Mouse (Mus musculus) CH12.LX (cell line): Measurements from ENCODE around the gene BC067074.

Experiments used
- CHD2 ChIP-seq: IDR thresholded peaks from 2 replicates; pipeline ENCODE4 v1.6.1; 2011; ENCODE audit warnings: low read length, improper control_type of control experiment
- CTCF ChIP-seq, 2 experiments: IDR thresholded peaks in 1 of 2; conservative IDR thresholded peaks in 1 of 2; 2 replicates each; pipeline ENCODE4 v1.5.1; 2011 to 2012; ENCODE audit warnings: low read depth in 2 of 2, low read length in 2 of 2, improper control_type of control experiment in 1 of 2, inconsistent platforms in 1 of 2, mild to moderate bottlenecking in 1 of 2, moderate library complexity in 1 of 2
- EP300 ChIP-seq: IDR thresholded peaks from 2 replicates; pipeline ENCODE4 v1.6.1; 2011; ENCODE audit warnings: low read length, improper control_type of control experiment
- ETS1 ChIP-seq: conservative IDR thresholded peaks from 2 replicates; pipeline ENCODE4 v1.6.1; 2012; ENCODE audit warnings: low read depth, mild to moderate bottlenecking, inconsistent platforms, low read length, improper control_type of control experiment, moderate library complexity
- MXI1 ChIP-seq: IDR thresholded peaks from 2 replicates; pipeline ENCODE4 v1.6.1; 2011; ENCODE audit warnings: mild to moderate bottlenecking, low read depth, low read length, improper control_type of control experiment
- NELFE ChIP-seq: IDR thresholded peaks from 2 replicates; pipeline ENCODE4 v1.6.1; 2011; ENCODE audit warnings: low read depth, low read length, improper control_type of control experiment
- POLR2A ChIP-seq: IDR thresholded peaks from 2 replicates; pipeline ENCODE4 v1.6.1; 2011; ENCODE audit warnings: low read depth, mild to moderate bottlenecking, improper control_type of control experiment, low read length
- RAD21 ChIP-seq: IDR thresholded peaks from 2 replicates; pipeline ENCODE4 v1.6.1; 2011; ENCODE audit warnings: low read depth, mild to moderate bottlenecking, low read length, improper control_type of control experiment, moderate library complexity
- SIN3A ChIP-seq: IDR thresholded peaks from 2 replicates; pipeline ENCODE4 v1.6.1; 2012; ENCODE audit warnings: low read length, improper control_type of control experiment, inconsistent platforms
- UBTF ChIP-seq: IDR thresholded peaks from 2 replicates; pipeline ENCODE4 v1.6.1; 2012; ENCODE audit warnings: low read depth, mild to moderate bottlenecking, inconsistent platforms, low read length, improper control_type of control experiment, moderate library complexity
- ZNF384 ChIP-seq: IDR thresholded peaks from 2 replicates; pipeline ENCODE4 v1.6.1; 2012; ENCODE audit warnings: low read depth, low read length, improper control_type of control experiment, inconsistent platforms

- TF ChIP-seq ETS1 (no peak), EP300 (no peak), POLR2A (no peak), MXI1 (no peak), CTCF (conservative IDR thresholded peaks at IDR 0.05 in 1 of 2, IDR thresholded peaks at IDR 0.05 in 1 of 2; ENCODE audit: low read depth in 2 of 2, low read length in 2 of 2) (no peak), NELFE (no peak), SIN3A (no peak), ZNF384 (no peak), UBTF (no peak), CHD2 (no peak), RAD21 (no peak)
Observed at GRCm38 (mm10) chr13:113377631-113378030, 84.7 kb downstream of the BC067074 start.
